Mouse (Mus musculus): ENCODE data around the gene Calcrl.

DNA sequence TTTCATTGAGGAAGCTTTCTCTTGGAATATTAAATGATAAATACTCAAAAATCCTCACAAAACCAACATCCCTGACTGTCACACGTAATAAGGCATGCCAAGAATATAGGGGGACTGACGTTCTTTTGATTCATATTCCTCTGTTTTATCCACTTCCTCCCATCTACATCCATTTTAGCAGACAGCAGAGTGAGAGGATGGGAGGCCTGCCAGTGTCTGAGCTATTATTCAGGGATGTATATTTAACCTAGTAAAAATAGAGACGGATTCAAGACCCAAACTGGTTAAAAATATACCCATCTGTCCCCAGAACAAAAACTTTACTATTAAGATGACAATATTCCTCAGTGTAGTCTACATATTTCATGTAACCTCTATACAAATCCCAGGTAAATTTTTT lies 37.2 kb upstream of the Calcrl start:
- TF ChIP-seq GATA1 (IDR thresholded peaks at IDR 0.05; ENCODE audit: low read length) (no peak), TAL1 (IDR thresholded peaks at IDR 0.05; ENCODE audit: low read length) (no peak)
